Mouse (Mus musculus): ENCODE data around the gene Rnf186. TPM values are rescaled to one million over a fixed set of nuclear protein-coding genes. Genes with fewer than 3 reads are reported as not detected.

Gene Rnf186
- polyA plus RNA-seq, 1 experiment: not detected

GRCm38 (mm10) chr4:138941401-138941800, 25.5 kb upstream of the Rnf186 start:
- TF ChIP-seq POLR2A (IDR thresholded peaks at IDR 0.05; ENCODE audit: borderline replicate concordance, low read depth, low read length) (no peak), CTCF (IDR thresholded peaks at IDR 0.05; ENCODE audit: low read depth, low read length) (no peak)
- Histone ChIP-seq H3K4me3 (ENCODE audit: insufficient read depth, low read length) (no peak overlapping the region), H3K4me1 (ENCODE audit: control insufficient read depth, insufficient read depth, low read length) (peaks cover 5% of the 10 kb centered on the region), H3K27ac (ENCODE audit: insufficient read depth, low read depth, low read length) (no peak overlapping the region)

- H3K4me3 ChIP-seq (ENCODE audit: insufficient read depth, low read length): no peak overlapping the region
- H3K27ac ChIP-seq (ENCODE audit: insufficient read depth, low read depth, low read length): no peak overlapping the region
- TF ChIP-seq CTCF (IDR thresholded peaks at IDR 0.05; ENCODE audit: low read depth, low read length) (no peak), POLR2A (IDR thresholded peaks at IDR 0.05; ENCODE audit: borderline replicate concordance, low read depth, low read length) (no peak)
- H3K4me1 ChIP-seq (ENCODE audit: control insufficient read depth, insufficient read depth, low read length): peaks cover 5% of the 10 kb centered on the region
These were observed 24.9 kb upstream of the Rnf186 start for GRCm38 (mm10) chr4:138941966-138942365.

GRCm38 (mm10) chr4:138943730-138944129, 23.2 kb upstream of the Rnf186 start:
- Histone ChIP-seq H3K4me1 (ENCODE audit: control insufficient read depth, insufficient read depth, low read length) (peaks cover 5% of the 10 kb centered on the region), H3K4me3 (ENCODE audit: insufficient read depth, low read length) (peak overlapping the region; percentile 50), H3K27ac (ENCODE audit: insufficient read depth, low read depth, low read length) (no peak overlapping the region)
- peak; percentile 35; the same call in 1 of the 2 replicates for TF ChIP-seq CTCF (IDR thresholded peaks at IDR 0.05; ENCODE audit: low read depth, low read length)
- no peak for TF ChIP-seq POLR2A (IDR thresholded peaks at IDR 0.05; ENCODE audit: borderline replicate concordance, low read depth, low read length)

- Histone ChIP-seq H3K4me1 (ENCODE audit: control insufficient read depth, insufficient read depth, low read length) (peaks cover 5% of the 10 kb centered on the region), H3K27ac (ENCODE audit: insufficient read depth, low read depth, low read length) (no peak overlapping the region), H3K4me3 (ENCODE audit: insufficient read depth, low read length) (no peak overlapping the region)
- TF ChIP-seq CTCF (IDR thresholded peaks at IDR 0.05; ENCODE audit: low read depth, low read length): no peak
- no peak for TF ChIP-seq POLR2A (IDR thresholded peaks at IDR 0.05; ENCODE audit: borderline replicate concordance, low read depth, low read length)
These were observed 18.7 kb upstream of the Rnf186 start for GRCm38 (mm10) chr4:138948257-138948656.

- Histone ChIP-seq H3K27ac (ENCODE audit: insufficient read depth, low read depth, low read length) (no peak overlapping the region), H3K4me3 (ENCODE audit: insufficient read depth, low read length) (no peak overlapping the region), H3K4me1 (ENCODE audit: control insufficient read depth, insufficient read depth, low read length) (no peaks in the 10 kb centered on the region)
- TF ChIP-seq POLR2A (IDR thresholded peaks at IDR 0.05; ENCODE audit: borderline replicate concordance, low read depth, low read length): no peak
- TF ChIP-seq CTCF (IDR thresholded peaks at IDR 0.05; ENCODE audit: low read depth, low read length): no peak
These were observed 8.3 kb upstream of the Rnf186 start for GRCm38 (mm10) chr4:138958612-138959011.

GRCm38 (mm10) chr4:138959120-138959519, 7.8 kb upstream of the Rnf186 start:
- TF ChIP-seq CTCF (IDR thresholded peaks at IDR 0.05; ENCODE audit: low read depth, low read length): no peak
- TF ChIP-seq POLR2A (IDR thresholded peaks at IDR 0.05; ENCODE audit: borderline replicate concordance, low read depth, low read length): no peak
- Histone ChIP-seq H3K4me3 (ENCODE audit: insufficient read depth, low read length) (no peak overlapping the region), H3K4me1 (ENCODE audit: control insufficient read depth, insufficient read depth, low read length) (no peaks in the 10 kb centered on the region), H3K27ac (ENCODE audit: insufficient read depth, low read depth, low read length) (no peak overlapping the region)

GRCm38 (mm10) chr4:138959926-138960325, 7.0 kb upstream of the Rnf186 start:
- Histone ChIP-seq H3K4me1 (ENCODE audit: control insufficient read depth, insufficient read depth, low read length) (no peaks in the 10 kb centered on the region), H3K27ac (ENCODE audit: insufficient read depth, low read depth, low read length) (no peak overlapping the region), H3K4me3 (ENCODE audit: insufficient read depth, low read length) (no peak overlapping the region)
- no peak for TF ChIP-seq CTCF (IDR thresholded peaks at IDR 0.05; ENCODE audit: low read depth, low read length)
- TF ChIP-seq POLR2A (IDR thresholded peaks at IDR 0.05; ENCODE audit: borderline replicate concordance, low read depth, low read length): no peak

- Histone ChIP-seq H3K4me1 (ENCODE audit: control insufficient read depth, insufficient read depth, low read length) (no peaks in the 10 kb centered on the region), H3K27ac (ENCODE audit: insufficient read depth, low read depth, low read length) (no peak overlapping the region), H3K4me3 (ENCODE audit: insufficient read depth, low read length) (no peak overlapping the region)
- TF ChIP-seq POLR2A (IDR thresholded peaks at IDR 0.05; ENCODE audit: borderline replicate concordance, low read depth, low read length) (no peak), CTCF (IDR thresholded peaks at IDR 0.05; ENCODE audit: low read depth, low read length) (no peak)
These were observed 4.2 kb upstream of the Rnf186 start for GRCm38 (mm10) chr4:138962719-138963118.

GRCm38 (mm10) chr4:138965871-138966270, 1.0 kb upstream of the Rnf186 start:
- Histone ChIP-seq H3K4me3 (ENCODE audit: insufficient read depth, low read length) (no peak overlapping the region), H3K27ac (ENCODE audit: insufficient read depth, low read depth, low read length) (no peak overlapping the region), H3K4me1 (ENCODE audit: control insufficient read depth, insufficient read depth, low read length) (peaks cover 17% of the 10 kb centered on the region)
- TF ChIP-seq CTCF (IDR thresholded peaks at IDR 0.05; ENCODE audit: low read depth, low read length) (no peak), POLR2A (IDR thresholded peaks at IDR 0.05; ENCODE audit: borderline replicate concordance, low read depth, low read length) (no peak)

- peaks cover 25% of the 10 kb centered on the region for H3K4me1 ChIP-seq (ENCODE audit: control insufficient read depth, insufficient read depth, low read length)
- H3K4me3 ChIP-seq (ENCODE audit: insufficient read depth, low read length): no peak overlapping the region
- TF ChIP-seq POLR2A (IDR thresholded peaks at IDR 0.05; ENCODE audit: borderline replicate concordance, low read depth, low read length) (no peak), CTCF (IDR thresholded peaks at IDR 0.05; ENCODE audit: low read depth, low read length) (no peak)
- H3K27ac ChIP-seq (ENCODE audit: insufficient read depth, low read depth, low read length): no peak overlapping the region
These were observed 573 bp downstream of the Rnf186 start for GRCm38 (mm10) chr4:138967485-138967884.
